Mouse (Mus musculus) CH12F3 (cell line): ENCODE measurements around the gene Gna12.

Source experiments
- in situ Hi-C: fragments of 300-500 bp; cut with MboI; formaldehyde crosslinking; loops from 2 replicates; pipeline ENCODE4 v1.14.3; 2020; ENCODE audit warnings: low sequenced_read_pairs

The Gna12 gene

GRCm38 (mm10) chr5:140828363-140828762 is 1.9 kb downstream of the Gna12 start:
- in situ Hi-C loops = loop anchor here (25.0 kb wide), 1 partner anchor 1509 kb away; no protein-coding TSS in a partner anchor

- in situ Hi-C loops = loop anchor here (25.0 kb wide), 1 partner anchor 1509 kb away; no protein-coding TSS in a partner anchor
These were observed 2.3 kb downstream of the Gna12 start for GRCm38 (mm10) chr5:140827896-140828295.

GRCm38 (mm10) chr5:140827413-140827812 is 2.8 kb downstream of the Gna12 start:
- in situ Hi-C loops = loop anchor here (25.0 kb wide), 1 partner anchor 1510 kb away; no protein-coding TSS in a partner anchor

- in situ Hi-C loops = loop anchor here (25.0 kb wide), 1 partner anchor 1511 kb away; no protein-coding TSS in a partner anchor
These were observed 3.4 kb downstream of the Gna12 start for GRCm38 (mm10) chr5:140826796-140827195.

- in situ Hi-C loops = loop anchor here (25.0 kb wide), 1 partner anchor 1511 kb away; no protein-coding TSS in a partner anchor
These were observed 4.1 kb downstream of the Gna12 start for GRCm38 (mm10) chr5:140826118-140826517.

- in situ Hi-C loops = no loop called here
These were observed 6.1 kb downstream of the Gna12 start for GRCm38 (mm10) chr5:140824126-140824525.

GRCm38 (mm10) chr5:140823386-140823785 is 6.8 kb downstream of the Gna12 start:
- in situ Hi-C loops = no loop called here

- in situ Hi-C loops = no loop called here
These were observed 8.3 kb downstream of the Gna12 start for GRCm38 (mm10) chr5:140821951-140822350.

GRCm38 (mm10) chr5:140820539-140820938 is 9.7 kb downstream of the Gna12 start:
- in situ Hi-C loops = no loop called here

GRCm38 (mm10) chr5:140819594-140819993 is 10.6 kb downstream of the Gna12 start:
- in situ Hi-C loops = no loop called here

- in situ Hi-C loops = no loop called here
These were observed 11.7 kb downstream of the Gna12 start for GRCm38 (mm10) chr5:140818482-140819076.

GRCm38 (mm10) chr5:140816950-140817568 is 13.2 kb downstream of the Gna12 start:
- in situ Hi-C loops = no loop called here

- in situ Hi-C loops = no loop called here
These were observed 14.2 kb downstream of the Gna12 start for GRCm38 (mm10) chr5:140816008-140816407.

GRCm38 (mm10) chr5:140815059-140815728 is 15.0 kb downstream of the Gna12 start:
- in situ Hi-C loops = no loop called here

- in situ Hi-C loops = no loop called here
These were observed 15.8 kb downstream of the Gna12 start for GRCm38 (mm10) chr5:140814403-140814802.

- in situ Hi-C loops = no loop called here
These were observed 17.5 kb downstream of the Gna12 start for GRCm38 (mm10) chr5:140812699-140813098.

- in situ Hi-C loops = no loop called here
These were observed 18.2 kb downstream of the Gna12 start for GRCm38 (mm10) chr5:140812063-140812462.

- in situ Hi-C loops = no loop called here
These were observed 18.8 kb downstream of the Gna12 start for GRCm38 (mm10) chr5:140811390-140811789.

GRCm38 (mm10) chr5:140806939-140807338 is 23.3 kb downstream of the Gna12 start:
- in situ Hi-C loops = no loop called here

GRCm38 (mm10) chr5:140806252-140806651 is 24.0 kb downstream of the Gna12 start:
- in situ Hi-C loops = no loop called here

GRCm38 (mm10) chr5:140801782-140802181 is 28.4 kb downstream of the Gna12 start:
- in situ Hi-C loops = no loop called here
